Mouse (Mus musculus): ENCODE data around the gene Foxp1. TPM values are rescaled to one million over a fixed set of nuclear protein-coding genes. Genes with fewer than 3 reads are reported as not detected.
A peak's percentile ranks its signal among the peaks of the same experiment; 100 is the strongest.

Foxp1 gene
- polyA plus RNA-seq, 1 experiment from 2014 or later = 57.8 TPM

GRCm38 (mm10) chr6:99079041-99079835 lies 443.3 kb downstream of the Foxp1 start:
- DNase-seq (ENCODE audit: extremely low spot score, low spot score) = no peak
- no peak overlapping the region for H3K27ac ChIP-seq
- WGBS = 43% methylated on average over 10 of the region's 10 CpGs
- H3K27me3 ChIP-seq (ENCODE audit: poor library complexity, severe bottlenecking) = no peaks in the 10 kb centered on the region; the same call in 1 of the 2 replicates
- H3K4me1 ChIP-seq = peaks cover 16% of the 10 kb centered on the region
- peaks cover 11% of the 10 kb centered on the region for H3K9me3 ChIP-seq
- no peak overlapping the region for H3K4me3 ChIP-seq
- H3K36me3 ChIP-seq (replicated peaks) = peaks cover 16% of the 10 kb centered on the region

DNA sequence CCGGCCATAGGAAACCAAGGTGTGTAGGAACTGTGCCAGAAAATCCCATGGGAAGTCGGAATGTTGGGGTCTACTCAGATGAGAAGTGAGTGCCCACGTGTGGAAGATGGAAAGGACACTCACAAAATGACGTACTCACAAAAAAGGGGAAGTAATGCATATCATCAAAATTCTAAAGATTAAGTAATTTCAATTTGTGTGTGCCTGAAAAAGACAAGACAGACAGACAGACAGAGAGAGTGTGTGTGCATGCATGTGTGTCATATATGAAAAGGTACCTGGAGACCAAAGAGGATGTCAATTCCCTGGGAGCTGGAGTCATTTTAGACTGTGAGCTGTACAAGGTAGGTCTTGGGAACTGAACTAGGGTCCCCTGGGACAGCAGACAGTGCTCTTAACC lies 444.4 kb downstream of the Foxp1 start:
- DNase-seq (ENCODE audit: extremely low spot score, low spot score) = no peak
- Histone ChIP-seq H3K36me3 (replicated peaks) (peaks cover 17% of the 10 kb centered on the region), H3K27ac (no peak overlapping the region), H3K4me3 (no peak overlapping the region), H3K27me3 (ENCODE audit: poor library complexity, severe bottlenecking) (peaks cover 7% of the 10 kb centered on the region; the same call in 1 of the 2 replicates), H3K4me1 (peaks cover 16% of the 10 kb centered on the region), H3K9me3 (peaks cover 11% of the 10 kb centered on the region)
- WGBS = 95% methylated on average over 4 of the region's 4 CpGs

- Histone ChIP-seq H3K36me3 (replicated peaks) (peaks cover 17% of the 10 kb centered on the region), H3K9me3 (peaks cover 11% of the 10 kb centered on the region), H3K27me3 (ENCODE audit: poor library complexity, severe bottlenecking) (peaks cover 51% of the 10 kb centered on the region), H3K4me1 (no peaks in the 10 kb centered on the region), H3K27ac (no peak overlapping the region), H3K4me3 (no peak overlapping the region)
- no peak for DNase-seq (ENCODE audit: extremely low spot score, low spot score)
- 94% methylated on average over 9 of the region's 9 CpGs for WGBS
These were observed 448.9 kb downstream of the Foxp1 start for GRCm38 (mm10) chr6:99073303-99074271.

DNA sequence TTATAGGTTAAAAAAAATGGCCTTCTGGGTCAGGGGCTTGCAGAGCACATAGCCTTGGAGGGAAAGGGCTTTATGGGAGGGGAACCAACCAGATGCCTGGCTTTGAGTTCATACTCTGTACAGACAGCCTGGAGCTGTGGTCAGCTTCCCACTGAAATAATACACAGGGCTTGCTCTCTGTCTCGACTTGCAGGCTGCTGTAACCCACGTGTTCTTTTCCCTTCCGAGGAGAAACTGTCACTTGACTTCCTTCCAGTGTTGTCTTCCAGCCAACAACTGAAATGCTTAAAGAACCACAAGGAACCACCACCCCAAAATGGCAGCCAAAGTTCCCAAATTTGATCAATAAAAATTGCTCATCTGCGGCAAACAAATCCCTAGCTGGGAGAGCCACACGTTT lies 451.8 kb downstream of the Foxp1 start:
- H3K4me1 ChIP-seq = peaks cover 17% of the 10 kb centered on the region
- no peak overlapping the region for H3K4me3 ChIP-seq
- H3K9me3 ChIP-seq = peaks cover 11% of the 10 kb centered on the region
- H3K36me3 ChIP-seq (replicated peaks) = peaks cover 16% of the 10 kb centered on the region
- DNase-seq (ENCODE audit: extremely low spot score, low spot score) = no peak
- peaks cover 68% of the 10 kb centered on the region for H3K27me3 ChIP-seq (ENCODE audit: poor library complexity, severe bottlenecking)
- H3K27ac ChIP-seq = no peak overlapping the region
- 86% methylated on average over 5 of the region's 5 CpGs for WGBS

GRCm38 (mm10) chr6:99069726-99070125 lies 452.8 kb downstream of the Foxp1 start:
- Histone ChIP-seq H3K27ac (no peak overlapping the region), H3K4me3 (no peak overlapping the region), H3K36me3 (replicated peaks) (peaks cover 6% of the 10 kb centered on the region), H3K9me3 (peaks cover 4% of the 10 kb centered on the region), H3K27me3 (ENCODE audit: poor library complexity, severe bottlenecking) (peaks cover 77% of the 10 kb centered on the region), H3K4me1 (peaks cover 25% of the 10 kb centered on the region)
- no peak for DNase-seq (ENCODE audit: extremely low spot score, low spot score)
- WGBS = 94% methylated on average over 1 of the region's 1 CpGs

DNA sequence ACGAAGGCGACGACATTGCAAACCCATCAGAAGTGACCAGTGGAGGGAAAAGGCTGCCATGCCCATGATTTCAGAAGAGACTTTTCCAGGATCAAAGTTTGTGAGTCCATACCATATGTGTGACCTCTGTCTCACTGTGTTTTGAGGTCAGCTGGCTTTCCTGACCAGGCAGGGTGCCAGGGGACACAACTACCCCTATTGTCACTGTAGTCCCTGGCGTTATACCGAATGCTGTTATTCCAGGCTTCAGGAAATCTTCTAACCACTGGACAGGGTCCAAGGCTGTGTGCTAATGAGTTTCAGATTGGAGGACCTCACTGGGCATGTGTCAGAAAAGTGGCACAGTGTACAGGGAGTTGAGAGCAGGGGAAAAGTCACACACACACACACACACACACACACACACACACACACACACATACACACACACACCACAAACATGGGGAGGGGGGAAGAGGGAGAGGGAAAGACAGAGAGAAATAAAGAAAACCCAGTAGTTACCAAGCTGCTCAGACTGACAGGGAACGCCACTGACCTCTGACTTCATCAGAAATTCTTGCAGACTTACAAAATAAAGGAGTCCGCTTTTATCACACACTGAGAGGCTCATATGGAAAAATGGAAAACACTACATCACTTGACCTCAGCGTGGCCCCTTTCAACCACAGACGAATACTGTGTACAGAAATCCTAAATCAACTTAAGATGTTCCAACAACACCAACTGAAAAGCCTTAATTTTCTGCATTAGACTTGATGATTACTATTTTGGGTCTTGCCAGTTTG lies 456.8 kb downstream of the Foxp1 start:
- peak overlapping the region; percentile 32; the same call in 1 of the 2 replicates for H3K27ac ChIP-seq
- no peak for DNase-seq (ENCODE audit: extremely low spot score, low spot score)
- H3K27me3 ChIP-seq (ENCODE audit: poor library complexity, severe bottlenecking) = peaks cover 72% of the 10 kb centered on the region
- H3K4me1 ChIP-seq = peaks cover 40% of the 10 kb centered on the region
- H3K4me3 ChIP-seq = no peak overlapping the region
- H3K9me3 ChIP-seq = no peaks in the 10 kb centered on the region
- no peaks in the 10 kb centered on the region for H3K36me3 ChIP-seq (replicated peaks)
- WGBS = 66% methylated on average over 9 of the region's 9 CpGs

- DNase-seq (ENCODE audit: extremely low spot score, low spot score) = no peak
- Histone ChIP-seq H3K4me3 (no peak overlapping the region), H3K4me1 (peaks cover 40% of the 10 kb centered on the region), H3K36me3 (replicated peaks) (no peaks in the 10 kb centered on the region), H3K9me3 (no peaks in the 10 kb centered on the region), H3K27me3 (ENCODE audit: poor library complexity, severe bottlenecking) (peaks cover 55% of the 10 kb centered on the region), H3K27ac (no peak overlapping the region)
- 94% methylated on average over 10 of the region's 10 CpGs for WGBS
These were observed 458.5 kb downstream of the Foxp1 start for GRCm38 (mm10) chr6:99063982-99064484.

DNA sequence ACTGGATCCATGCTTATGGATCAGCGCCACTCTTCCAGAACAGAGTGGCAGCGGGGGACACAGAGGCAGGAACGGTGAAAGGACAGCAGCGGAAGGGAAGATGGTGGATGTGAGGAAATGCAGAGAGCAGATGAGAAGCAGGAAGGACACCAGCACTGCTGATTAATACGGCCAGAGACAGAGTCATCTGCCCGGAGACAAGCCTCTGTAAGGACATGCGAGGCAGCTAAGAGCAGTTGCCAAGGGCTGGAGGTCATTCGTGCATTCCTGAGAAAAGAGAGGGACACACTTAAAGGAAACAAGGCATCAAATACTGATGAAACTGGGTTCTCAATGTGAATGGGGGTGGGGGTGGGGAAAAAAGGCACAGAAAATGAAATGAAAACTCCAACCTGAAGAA lies 459.6 kb downstream of the Foxp1 start:
- 0 out of 2 replicates have a peak overlapping the region, but pooled peaks have one; percentile 3 for H3K27ac ChIP-seq

DNA sequence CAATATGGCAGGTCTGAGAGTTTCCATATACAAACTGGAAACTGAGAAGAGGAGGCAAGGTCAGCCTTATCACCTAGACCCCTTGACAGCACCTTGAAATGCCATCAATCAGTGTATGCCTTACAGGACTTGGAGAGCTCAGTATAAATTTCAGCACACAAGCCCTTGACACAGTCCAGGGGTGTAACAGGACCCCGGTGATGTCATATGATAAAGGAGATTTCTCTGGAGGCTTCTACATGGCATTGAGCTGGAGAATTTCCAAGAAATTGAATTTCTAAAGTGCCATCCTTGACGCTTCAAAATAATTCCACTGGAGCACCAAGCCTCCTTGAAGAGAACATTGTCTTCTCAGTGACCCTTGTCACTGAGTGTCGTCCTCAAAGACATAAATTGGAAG lies 463.8 kb downstream of the Foxp1 start:
- DNase-seq (ENCODE audit: extremely low spot score, low spot score) = no peak
- H3K4me1 ChIP-seq = peaks cover 11% of the 10 kb centered on the region; the same call in 1 of the 2 replicates
- peaks cover 15% of the 10 kb centered on the region for H3K27me3 ChIP-seq (ENCODE audit: poor library complexity, severe bottlenecking)
- H3K9me3 ChIP-seq = no peaks in the 10 kb centered on the region
- no peak overlapping the region for H3K27ac ChIP-seq
- WGBS = 86% methylated on average over 3 of the region's 3 CpGs
- H3K36me3 ChIP-seq (replicated peaks) = no peaks in the 10 kb centered on the region
- H3K4me3 ChIP-seq = no peak overlapping the region

More for the DNA sequence above, 459.6 kb downstream of the Foxp1 start:
- H3K4me3 ChIP-seq = no peak overlapping the region
- WGBS = 91% methylated on average over 8 of the region's 8 CpGs
- no peak for DNase-seq (ENCODE audit: extremely low spot score, low spot score)
- H3K27me3 ChIP-seq (ENCODE audit: poor library complexity, severe bottlenecking) = peaks cover 51% of the 10 kb centered on the region
- peaks cover 37% of the 10 kb centered on the region for H3K4me1 ChIP-seq
- no peaks in the 10 kb centered on the region for H3K36me3 ChIP-seq (replicated peaks)
- H3K9me3 ChIP-seq = no peaks in the 10 kb centered on the region

- Histone ChIP-seq H3K36me3 (replicated peaks) (no peaks in the 10 kb centered on the region), H3K4me1 (no peaks in the 10 kb centered on the region), H3K27me3 (ENCODE audit: poor library complexity, severe bottlenecking) (no peaks in the 10 kb centered on the region; the same call in 1 of the 2 replicates), H3K4me3 (no peak overlapping the region), H3K27ac (no peak overlapping the region), H3K9me3 (no peaks in the 10 kb centered on the region)
- 90% methylated on average over 4 of the region's 4 CpGs for WGBS
- DNase-seq (ENCODE audit: extremely low spot score, low spot score) = no peak
These were observed 465.4 kb downstream of the Foxp1 start for GRCm38 (mm10) chr6:99057113-99057553.

GRCm38 (mm10) chr6:99056379-99056778 lies 466.1 kb downstream of the Foxp1 start:
- H3K4me3 ChIP-seq = no peak overlapping the region
- 74% methylated on average over 2 of the region's 2 CpGs for WGBS

DNA sequence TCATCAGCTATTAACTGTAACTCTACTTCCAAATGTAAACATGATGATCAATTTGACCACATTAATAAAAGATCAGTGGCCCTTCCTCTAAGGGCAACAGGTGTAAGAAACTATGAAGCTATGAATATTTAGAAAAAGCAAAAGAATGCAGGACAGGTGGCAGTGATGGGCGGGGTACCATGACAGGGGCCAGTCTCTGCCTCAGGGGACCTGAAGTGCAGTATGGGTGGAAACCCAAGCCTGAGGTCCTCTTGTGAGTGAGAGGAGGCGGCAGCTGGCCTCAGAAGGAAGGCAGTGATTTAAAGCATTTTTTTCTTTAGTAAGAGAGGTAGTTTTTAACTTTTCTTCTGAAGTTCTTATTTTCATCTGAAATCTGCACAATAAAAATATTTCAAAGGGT lies 468.5 kb downstream of the Foxp1 start:
- H3K36me3 ChIP-seq (replicated peaks) = no peaks in the 10 kb centered on the region
- H3K4me3 ChIP-seq = no peak overlapping the region
- no peaks in the 10 kb centered on the region for H3K4me1 ChIP-seq
- no peaks in the 10 kb centered on the region for H3K27me3 ChIP-seq (ENCODE audit: poor library complexity, severe bottlenecking)
- no peak overlapping the region for H3K27ac ChIP-seq
- DNase-seq (ENCODE audit: extremely low spot score, low spot score) = no peak
- WGBS = 87% methylated on average over 2 of the region's 2 CpGs
- no peaks in the 10 kb centered on the region for H3K9me3 ChIP-seq

More at GRCm38 (mm10) chr6:99056379-99056778, 466.1 kb downstream of the Foxp1 start:
- Histone ChIP-seq H3K27ac (no peak overlapping the region), H3K27me3 (ENCODE audit: poor library complexity, severe bottlenecking) (no peaks in the 10 kb centered on the region), H3K4me1 (no peaks in the 10 kb centered on the region), H3K36me3 (replicated peaks) (no peaks in the 10 kb centered on the region), H3K9me3 (no peaks in the 10 kb centered on the region)
- DNase-seq (ENCODE audit: extremely low spot score, low spot score) = no peak

Data from forebrain, embryonic 10.5 days (tissue).